Mouse (Mus musculus) hindbrain, embryonic 14.5 days (tissue): ENCODE data around the gene Krtap12-1. TPM values are rescaled to one million over a fixed set of nuclear protein-coding genes. Genes with fewer than 3 reads are reported as not detected.
"Not testable (repeated sequence)": the region's sequence is repeated elsewhere in the genome, so short reads cannot be mapped to it uniquely, and the experiment has no call there.

Source experiments
- ATAC-seq: fragments of 200-750 bp; cut with Nextera tagmentation; 2 replicates; pipeline ENCODE4 v1.8.0; 2017; ENCODE audit warnings: moderate number of reproducible peaks, mild to moderate bottlenecking, moderate TSS enrichment, moderate library complexity; ENCODE audit not compliant: low FRiP score
- DNase-seq: peaks from one replicate; pipeline ENCODE4 v3.0.0-alpha.2; 2015; ENCODE audit warnings: low spot score
- H3K27ac ChIP-seq: fragments of 300-500 bp; sonication (generic); 2 replicates; pipeline ENCODE4 v1.5.1; 2014; ENCODE audit warnings: mild to moderate bottlenecking, moderate library complexity
- H3K27me3 ChIP-seq: fragments of 300-500 bp; sonication (generic); 2 replicates; pipeline ENCODE4 v1.6.1; 2014; ENCODE audit warnings: mild to moderate bottlenecking, low read length, mixed read lengths; ENCODE audit not compliant: control insufficient read depth, insufficient read depth
- H3K36me3 ChIP-seq: fragments of 300-500 bp; sonication (generic); replicated peaks from 2 replicates; pipeline ENCODE4 v1.6.1; 2014; ENCODE audit not compliant: control insufficient read depth, insufficient read depth
- H3K4me1 ChIP-seq: fragments of 300-500 bp; sonication (generic); replicated peaks from 2 replicates; pipeline ENCODE4 v1.6.1; 2014; ENCODE audit warnings: antibody characterized with exemption, low read length, mixed read lengths; ENCODE audit not compliant: control insufficient read depth, insufficient read depth
- H3K4me2 ChIP-seq: fragments of 300-500 bp; sonication (generic); replicated peaks from 2 replicates; pipeline ENCODE4 v1.6.1; 2014; ENCODE audit warnings: mild to moderate bottlenecking, moderate library complexity
- H3K4me3 ChIP-seq: fragments of 300-500 bp; sonication (generic); replicated peaks from 2 replicates; pipeline ENCODE4 v1.5.1; 2014; ENCODE audit warnings: mild to moderate bottlenecking, low read length
- H3K9ac ChIP-seq: fragments of 300-500 bp; sonication (generic); 2 replicates; pipeline ENCODE4 v1.6.1; 2014
- H3K9me3 ChIP-seq: fragments of 300-500 bp; sonication (generic); 2 replicates; pipeline ENCODE4 v1.6.1; 2016; ENCODE audit warnings: low read length; ENCODE audit not compliant: control insufficient read depth
- WGBS: fragments of 180-500 bp; shearing (Covaris S2); extraction: QIAGEN DNeasy Blood & Tissue Kit; methylation state at CpG from one replicate; pipeline ENCODE4 v1.1.7; 2014; 5-methylcytosine and 5-hydroxymethylcytosine counted together
- polyA plus RNA-seq: library from polyadenylated mRNA; unstranded; fragments of >200 nt; fragmentation: Nextera tagmentation; extraction: Ambion mirVana; gene quantifications from 2 replicates; pipeline ENCODE4 v1.2.1, GENCODE M21; 2014

Krtap12-1 gene
- polyA plus RNA-seq, 1 experiment from 2014 or later, result not detected

GRCm38 (mm10) chr10:77728280-77728679, 7.9 kb downstream of the Krtap12-1 start:
- Histone ChIP-seq H3K27ac (no peak overlapping the region), H3K36me3 (no peaks in the 10 kb centered on the region), H3K4me3 (no peak overlapping the region), H3K9ac (no peak overlapping the region), H3K27me3 (no peaks in the 10 kb centered on the region), H3K4me1 (no peaks in the 10 kb centered on the region), H3K9me3 (no peaks in the 10 kb centered on the region), H3K4me2 (no peak overlapping the region)
- WGBS, result 68% methylated on average over 4 of the region's 4 CpGs
- ATAC-seq (no peak), DNase-seq (no peak)

GRCm38 (mm10) chr10:77729241-77729640, 8.8 kb downstream of the Krtap12-1 start:
- 48% methylated on average over 4 of the region's 4 CpGs for WGBS
- Histone ChIP-seq H3K4me2 (no peak overlapping the region), H3K9ac (no peak overlapping the region), H3K4me1 (no peaks in the 10 kb centered on the region), H3K9me3 (no peaks in the 10 kb centered on the region), H3K27me3 (no peaks in the 10 kb centered on the region), H3K4me3 (no peak overlapping the region), H3K36me3 (no peaks in the 10 kb centered on the region), H3K27ac (no peak overlapping the region)
- DNase-seq, result no peak
- no peak for ATAC-seq

- Histone ChIP-seq H3K9me3 (peaks cover 4% of the 10 kb centered on the region; the same call in 1 of the 2 replicates), H3K27ac (no peak overlapping the region), H3K27me3 (no peaks in the 10 kb centered on the region), H3K4me1 (no peaks in the 10 kb centered on the region), H3K4me3 (no peak overlapping the region), H3K36me3 (no peaks in the 10 kb centered on the region), H3K4me2 (no peak overlapping the region), H3K9ac (no peak overlapping the region)
- DNase-seq, result no peak
- ATAC-seq, result no peak
- WGBS, result 94% methylated on average over 1 of the region's 1 CpGs
These were observed 15.5 kb downstream of the Krtap12-1 start for GRCm38 (mm10) chr10:77735928-77736327.

- Histone ChIP-seq H3K4me1 (no peaks in the 10 kb centered on the region), H3K4me3 (no peak overlapping the region), H3K27ac (no peak overlapping the region), H3K27me3 (no peaks in the 10 kb centered on the region), H3K9ac (no peak overlapping the region), H3K9me3 (peaks cover 4% of the 10 kb centered on the region; the same call in 1 of the 2 replicates), H3K4me2 (no peak overlapping the region), H3K36me3 (no peaks in the 10 kb centered on the region)
- no peak for DNase-seq
- no peak for ATAC-seq
- WGBS, result 90% methylated on average over 4 of the region's 4 CpGs
These were observed 18.5 kb downstream of the Krtap12-1 start for GRCm38 (mm10) chr10:77738929-77739328.

GRCm38 (mm10) chr10:77741924-77742688, 21.7 kb downstream of the Krtap12-1 start, which contains the start of gene Gm18596:
Gene Gm18596 (minus strand): TSS chr10:77742638.
- not testable (repeated sequence) for H3K9me3 ChIP-seq, H3K27ac ChIP-seq, ATAC-seq, H3K27me3 ChIP-seq, DNase-seq, H3K9ac ChIP-seq, H3K4me3 ChIP-seq, H3K4me1 ChIP-seq, H3K36me3 ChIP-seq, H3K4me2 ChIP-seq
- 58% methylated on average over 4 of the region's 5 CpGs for WGBS

- not testable (repeated sequence) for H3K36me3 ChIP-seq, H3K4me2 ChIP-seq, H3K27ac ChIP-seq, ATAC-seq, H3K27me3 ChIP-seq, H3K9me3 ChIP-seq, H3K4me3 ChIP-seq, DNase-seq, H3K9ac ChIP-seq, H3K4me1 ChIP-seq
- WGBS, result 70% methylated on average over 1 of the region's 1 CpGs
These were observed 30.3 kb downstream of the Krtap12-1 start for GRCm38 (mm10) chr10:77750686-77751085.

GRCm38 (mm10) chr10:77751254-77751653, 30.9 kb downstream of the Krtap12-1 start, which contains the start of gene Gm9736:
Gene Gm9736 (minus strand): TSS chr10:77751354.
- not testable (repeated sequence) for H3K9ac ChIP-seq, H3K4me1 ChIP-seq, H3K27ac ChIP-seq, H3K4me2 ChIP-seq, H3K27me3 ChIP-seq, ATAC-seq, DNase-seq, H3K4me3 ChIP-seq, H3K9me3 ChIP-seq, H3K36me3 ChIP-seq
- 44% methylated on average over 1 of the region's 1 CpGs for WGBS

- not testable (repeated sequence) for H3K36me3 ChIP-seq, H3K4me2 ChIP-seq, H3K4me3 ChIP-seq, ATAC-seq, H3K27ac ChIP-seq, H3K27me3 ChIP-seq, H3K9me3 ChIP-seq, DNase-seq, H3K4me1 ChIP-seq, H3K9ac ChIP-seq
- 69% methylated on average over 3 of the region's 3 CpGs for WGBS
These were observed 31.9 kb downstream of the Krtap12-1 start for GRCm38 (mm10) chr10:77752312-77752711.

GRCm38 (mm10) chr10:77753448-77753847, 33.0 kb downstream of the Krtap12-1 start:
- no peak overlapping the region for H3K4me3 ChIP-seq
- H3K9ac ChIP-seq, result no peak overlapping the region
- H3K9me3 ChIP-seq, result no peaks in the 10 kb centered on the region
- H3K4me1 ChIP-seq, result no peaks in the 10 kb centered on the region
- no peak for ATAC-seq
- no peak overlapping the region for H3K4me2 ChIP-seq
- H3K27me3 ChIP-seq, result no peaks in the 10 kb centered on the region
- H3K27ac ChIP-seq, result no peak overlapping the region
- DNase-seq, result no peak
- no peaks in the 10 kb centered on the region for H3K36me3 ChIP-seq
